Mouse (Mus musculus): ENCODE measurements at regions not wholly inside any gene's neighbourhood (a gene's known extent, or its start where the extent isn't known, plus 50 kb on each side); places are given as distances from the start of the nearest gene placed in this dataset.

- peak; percentile 85 to 91 for DNase-seq (ENCODE audit: inconsistent age in 2 of 2, low spot score in 1 of 2)
Measured at GRCm38 (mm10) chr6:50053086-50053485, 57.0 kb upstream of the Mpp6 start.

- no peak for DNase-seq (ENCODE audit: inconsistent age in 2 of 2, low spot score in 1 of 2)
Measured at GRCm38 (mm10) chr6:50054233-50054632, 55.8 kb upstream of the Mpp6 start.

- no peak for DNase-seq (ENCODE audit: inconsistent age in 2 of 2, low spot score in 1 of 2)
Measured at GRCm38 (mm10) chr6:50058596-50058995, 51.4 kb upstream of the Mpp6 start.

- DNase-seq (ENCODE audit: inconsistent age in 2 of 2, low spot score in 1 of 2): no peak
Measured at GRCm38 (mm10) chr6:50059917-50060316, 50.1 kb upstream of the Mpp6 start.

Data from adrenal gland, adult (tissue).